ENCODE assay signal across 8 mouse cellular contexts in genomic region chr11:82339921-82340401, GRCm38 (mm10). TPM values are rescaled to one million over a fixed set of nuclear protein-coding genes. Genes with fewer than 3 reads are reported as not detected.
A peak's percentile ranks its signal among the peaks of the same experiment; 100 is the strongest.
DNase-seq lines count a peak whose midpoint lies in the region; ATAC-seq lines count a peak whose summit lies in the region.

No protein-coding gene starts in this region.

- WGBS in midbrain, embryonic 16.5 days, result 40% methylated on average over 7 of the region's 7 CpGs
- WGBS in midbrain, embryonic 13.5 days, result 52% methylated on average over 7 of the region's 7 CpGs
- 40% methylated on average over 7 of the region's 7 CpGs for WGBS in midbrain, embryonic 11.5 days

- peak overlapping the region; percentile 11; the same call in 1 of the 2 replicates for H3K9ac ChIP-seq in midbrain, embryonic 16.5 days (ENCODE audit: low read depth, low read length)
- no peak overlapping the region for H3K9ac ChIP-seq in midbrain, embryonic 13.5 days (replicated peaks)
- H3K9ac ChIP-seq in midbrain, embryonic 11.5 days (ENCODE audit: low read length), result no peak overlapping the region

- H3K4me2 ChIP-seq in midbrain, embryonic 16.5 days (ENCODE audit: low read length), result no peak overlapping the region
- H3K4me2 ChIP-seq in midbrain, embryonic 13.5 days (replicated peaks), result no peak overlapping the region
- no peak overlapping the region for H3K4me2 ChIP-seq in midbrain, embryonic 11.5 days

- no peak overlapping the region for H3K4me3 ChIP-seq in midbrain, embryonic 16.5 days (ENCODE audit: low read depth, low read length)
- H3K4me3 ChIP-seq in midbrain, embryonic 13.5 days (replicated peaks), result no peak overlapping the region
- H3K4me3 ChIP-seq in midbrain, embryonic 11.5 days (ENCODE audit: low read depth, low read length), result no peak overlapping the region

- ATAC-seq in midbrain, embryonic 16.5 days, result no peak
- ATAC-seq in midbrain, embryonic 13.5 days, result no peak
- ATAC-seq in frontal cortex, adult (ENCODE audit: low TSS enrichment), result no peak
- no peak for ATAC-seq in midbrain, embryonic 11.5 days (ENCODE audit: low FRiP score)

- DNase-seq in heart, postnatal 10 days, result peak; percentile 13 to 32
- peak; percentile 40 for DNase-seq in kidney, postnatal 14 days
- peak; percentile 11 for DNase-seq in ovary, postnatal 36 days (ENCODE audit: low spot score)
- no peak for DNase-seq in left cerebral cortex, adult 18-20 months (ENCODE audit: low spot score in 2 of 2)
- no peak for DNase-seq in midbrain, embryonic 11.5 days (ENCODE audit: low spot score, missing footprints)

- intact Hi-C loops in heart, postnatal 10 days (cut with DNase I), result no loop called here

- H3K27me3 ChIP-seq in midbrain, embryonic 16.5 days (ENCODE audit: control insufficient read depth, insufficient read depth, low read depth, low read length), result no peaks in the 10 kb centered on the region
- no peaks in the 10 kb centered on the region for H3K27me3 ChIP-seq in midbrain, embryonic 13.5 days
- H3K27me3 ChIP-seq in midbrain, embryonic 11.5 days (ENCODE audit: control insufficient read depth, insufficient read depth, low read length), result no peaks in the 10 kb centered on the region

- H3K9me3 ChIP-seq in midbrain, embryonic 16.5 days (replicated peaks; ENCODE audit: control insufficient read depth, low read length, poor library complexity, severe bottlenecking), result no peaks in the 10 kb centered on the region
- no peaks in the 10 kb centered on the region for H3K9me3 ChIP-seq in midbrain, embryonic 13.5 days
- no peaks in the 10 kb centered on the region for H3K9me3 ChIP-seq in midbrain, embryonic 11.5 days (ENCODE audit: control insufficient read depth, low read length)

- H3K36me3 ChIP-seq in midbrain, embryonic 16.5 days (ENCODE audit: control insufficient read depth, insufficient read depth, low read length), result no peaks in the 10 kb centered on the region
- H3K36me3 ChIP-seq in midbrain, embryonic 13.5 days, result no peaks in the 10 kb centered on the region
- no peaks in the 10 kb centered on the region for H3K36me3 ChIP-seq in midbrain, embryonic 11.5 days (ENCODE audit: control insufficient read depth, insufficient read depth, low read length)

- H3K27ac ChIP-seq in midbrain, embryonic 16.5 days (ENCODE audit: low read length), result no peak overlapping the region
- no peak overlapping the region for H3K27ac ChIP-seq in midbrain, embryonic 13.5 days
- no peak overlapping the region for H3K27ac ChIP-seq in midbrain, embryonic 11.5 days (ENCODE audit: low read depth, low read length)

- no peaks in the 10 kb centered on the region for H3K4me1 ChIP-seq in midbrain, embryonic 16.5 days (ENCODE audit: control insufficient read depth, insufficient read depth, low read length)
- peaks cover 9% of the 10 kb centered on the region; the same call in 1 of the 2 replicates for H3K4me1 ChIP-seq in midbrain, embryonic 13.5 days (replicated peaks)
- no peaks in the 10 kb centered on the region for H3K4me1 ChIP-seq in midbrain, embryonic 11.5 days (ENCODE audit: control insufficient read depth, insufficient read depth, low read length)

RNA-seq across cellular contexts. Expression of gene Ccl1, which starts 34.5 kb away (rescaled TPM):
- 0.92 and 1.1 TPM in 2 replicates for polyA plus RNA-seq in midbrain, embryonic 16.5 days (2015; fragmentation: Nextera tagmentation; extraction: Ambion mirVana)
- polyA plus RNA-seq in midbrain, embryonic 13.5 days (2015; fragmentation: Nextera tagmentation; extraction: Ambion mirVana), result 0.35 and 0.73 TPM in 2 replicates
- not detected for total RNA-seq in heart, postnatal 10 days (2021)
- not detected for total RNA-seq in left cerebral cortex, adult 18-20 months (2021)
- 0.29 TPM in 1 of 2 replicates, not detected in the other for polyA plus RNA-seq in midbrain, embryonic 11.5 days (2014; fragmentation: Nextera tagmentation; extraction: Ambion mirVana)

RNA-seq across cellular contexts. Expression of gene Tmem132e, which starts 48.7 kb away (rescaled TPM):
- 2.1 and 2.9 TPM in 2 replicates for polyA plus RNA-seq in midbrain, embryonic 16.5 days (2015; fragmentation: Nextera tagmentation; extraction: Ambion mirVana)
- 1.2 and 1.4 TPM in 2 replicates for polyA plus RNA-seq in midbrain, embryonic 13.5 days (2015; fragmentation: Nextera tagmentation; extraction: Ambion mirVana)
- total RNA-seq in heart, postnatal 10 days (2021), result under 1 TPM; 0.05 to 0.12 TPM
- total RNA-seq in left cerebral cortex, adult 18-20 months (2021), result 10 to 100 TPM; 19.2 to 22.9 TPM
- 1.0 and 1.6 TPM in 2 replicates for polyA plus RNA-seq in midbrain, embryonic 11.5 days (2014; fragmentation: Nextera tagmentation; extraction: Ambion mirVana)

Comparison
In these comparisons a context has a peak if more than half of its experiments do, and no peak if none do; other contexts are left out.
1. DNase-seq: peak in heart, postnatal 10 days (2 of 2), kidney, postnatal 14 days (single experiment) and ovary, postnatal 36 days (single experiment); none in left cerebral cortex, adult 18-20 months (0 of 2) and midbrain, embryonic 11.5 days (single experiment).